14 mouse cellular contexts compared by ENCODE assay signal in the genomic region with DNA sequence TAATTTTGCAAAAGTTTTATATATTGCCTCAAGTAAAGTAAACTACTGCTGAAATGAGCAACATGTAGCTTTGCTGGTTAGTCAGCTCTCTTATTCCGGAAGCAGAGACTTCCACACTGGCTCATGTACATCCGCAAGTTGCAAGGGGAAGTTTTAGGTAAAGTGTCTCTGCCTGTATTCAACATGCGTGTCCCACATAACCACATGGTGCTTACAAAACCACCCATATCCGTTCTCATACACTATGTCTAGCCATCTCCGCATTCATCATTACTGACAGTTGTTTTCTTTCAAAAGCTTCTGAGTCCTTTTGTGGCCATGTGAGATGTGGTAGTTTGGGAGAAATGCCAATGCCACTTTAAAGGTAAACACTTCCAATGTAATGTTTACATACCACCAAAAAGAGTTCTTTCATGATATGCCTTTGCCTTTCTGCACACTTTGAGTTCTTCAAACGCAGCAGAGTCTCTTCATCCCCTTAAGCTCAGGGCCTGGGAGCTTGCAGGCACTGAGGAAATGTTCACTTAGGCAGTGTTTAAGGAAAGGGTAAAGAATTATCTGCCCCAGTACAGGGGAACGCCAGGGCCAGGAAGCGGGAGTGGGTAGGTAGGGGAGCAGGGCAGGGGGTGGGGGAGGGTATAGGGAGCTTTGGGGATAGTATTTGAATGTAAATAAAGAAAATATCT.
DNase-seq lines count a peak whose midpoint lies in the region; ATAC-seq and TF ChIP-seq lines count a peak whose summit lies in the region.
"Had no signal": no experiment of that assay in that cellular context is flagged by ENCODE, and none has a peak within 500 bp of the region (broad histone marks: within the 10 kb centered on the region; RNA-seq: fewer than 3 reads in every experiment).

No protein-coding gene starts in this region.

- no peaks in the 10 kb centered on the region for H3K36me3 ChIP-seq in intestine, embryonic 14.5 days (ENCODE audit: control insufficient read depth, insufficient read depth, low read length)
- H3K36me3 ChIP-seq in intestine, postnatal 0 days (ENCODE audit: control insufficient read depth, insufficient read depth), result no peaks in the 10 kb centered on the region
- H3K36me3 ChIP-seq in megakaryocyte, embryonic 14.5 days (replicated peaks; ENCODE audit: low read length), result no peaks in the 10 kb centered on the region
- no peaks in the 10 kb centered on the region for H3K36me3 ChIP-seq in forebrain, embryonic 13.5 days (ENCODE audit: poor library complexity, severe bottlenecking)
- no peaks in the 10 kb centered on the region for H3K36me3 ChIP-seq in hindbrain, embryonic 13.5 days
- H3K36me3 ChIP-seq: forebrain, embryonic 10.5 days had no signal

- H3K4me2 ChIP-seq in intestine, embryonic 14.5 days (ENCODE audit: low read length), result no peak overlapping the region
- H3K4me2 ChIP-seq in intestine, postnatal 0 days (replicated peaks; ENCODE audit: low read depth), result no peak overlapping the region
- no peak overlapping the region for H3K4me2 ChIP-seq in forebrain, embryonic 13.5 days
- no peak overlapping the region for H3K4me2 ChIP-seq in hindbrain, embryonic 13.5 days
- H3K4me2 ChIP-seq: heart, embryonic 11.5 days had no signal

- TF ChIP-seq CTCF in intestine, postnatal 0 days (IDR thresholded peaks at IDR 0.05; ENCODE audit: low read depth), result no peak

- no peaks in the 10 kb centered on the region for H3K27me3 ChIP-seq in intestine, embryonic 14.5 days (replicated peaks; ENCODE audit: control insufficient read depth, insufficient read depth, low read length)
- H3K27me3 ChIP-seq in intestine, postnatal 0 days (replicated peaks; ENCODE audit: control insufficient read depth, insufficient read depth, low read length), result no peaks in the 10 kb centered on the region
- H3K27me3 ChIP-seq in megakaryocyte, embryonic 14.5 days (replicated peaks), result no peaks in the 10 kb centered on the region
- no peaks in the 10 kb centered on the region for H3K27me3 ChIP-seq in forebrain, embryonic 13.5 days
- no peaks in the 10 kb centered on the region for H3K27me3 ChIP-seq in hindbrain, embryonic 13.5 days

- DNase-seq in intestine, embryonic 14.5 days (ENCODE audit: low spot score), result no peak
- peak; percentile 41 for DNase-seq in thymus, postnatal 14 days
- DNase-seq in frontal cortex, adult 2 months (ENCODE audit: extremely low spot score in 1 of 2, low spot score in 1 of 2), result no peak
- DNase-seq: adrenal gland, postnatal 14 days; cerebellum, postnatal 14 days; right cerebral cortex, postnatal 25 days had no signal

- H3K4me3 ChIP-seq in intestine, embryonic 14.5 days (ENCODE audit: low read depth, low read length), result no peak overlapping the region
- H3K4me3 ChIP-seq in intestine, postnatal 0 days (ENCODE audit: low read depth, low read length), result no peak overlapping the region
- peak overlapping the region; percentile 80 for H3K4me3 ChIP-seq in megakaryocyte, embryonic 14.5 days (replicated peaks)
- no peak overlapping the region for H3K4me3 ChIP-seq in forebrain, embryonic 13.5 days
- no peak overlapping the region for H3K4me3 ChIP-seq in hindbrain, embryonic 13.5 days
- H3K4me3 ChIP-seq: forebrain, embryonic 10.5 days had no signal

- 41% methylated on average over 8 of the region's 8 CpGs for WGBS in intestine, embryonic 14.5 days
- 52% methylated on average over 8 of the region's 8 CpGs for WGBS in intestine, postnatal 0 days
- WGBS in forebrain, embryonic 13.5 days, result 83% methylated on average over 8 of the region's 8 CpGs
- WGBS in hindbrain, embryonic 13.5 days, result 84% methylated on average over 8 of the region's 8 CpGs

- 0 out of 2 replicates have a peak, but pooled peaks cover 8% of the 10 kb centered on the region for H3K4me1 ChIP-seq in intestine, embryonic 14.5 days (replicated peaks; ENCODE audit: control insufficient read depth, insufficient read depth, low read length)
- no peaks in the 10 kb centered on the region for H3K4me1 ChIP-seq in intestine, postnatal 0 days (replicated peaks; ENCODE audit: control insufficient read depth, insufficient read depth, low read length)
- H3K4me1 ChIP-seq in megakaryocyte, embryonic 14.5 days, result peaks cover 54% of the 10 kb centered on the region
- H3K4me1 ChIP-seq in forebrain, embryonic 13.5 days, result no peaks in the 10 kb centered on the region
- no peaks in the 10 kb centered on the region for H3K4me1 ChIP-seq in hindbrain, embryonic 13.5 days (replicated peaks)
- H3K4me1 ChIP-seq: forebrain, embryonic 10.5 days had no signal

- H3K9me3 ChIP-seq in intestine, embryonic 14.5 days (ENCODE audit: control insufficient read depth, low read length), result no peaks in the 10 kb centered on the region
- no peaks in the 10 kb centered on the region for H3K9me3 ChIP-seq in intestine, postnatal 0 days (ENCODE audit: control insufficient read depth)
- H3K9me3 ChIP-seq in megakaryocyte, embryonic 14.5 days, result no peaks in the 10 kb centered on the region
- no peaks in the 10 kb centered on the region for H3K9me3 ChIP-seq in forebrain, embryonic 13.5 days (replicated peaks)
- no peaks in the 10 kb centered on the region for H3K9me3 ChIP-seq in hindbrain, embryonic 13.5 days
- H3K9me3 ChIP-seq: forebrain, embryonic 10.5 days had no signal

- no peak for ATAC-seq in intestine, embryonic 14.5 days (replicated peaks; ENCODE audit: low FRiP score, low TSS enrichment, low read depth)
- ATAC-seq in intestine, postnatal 0 days, result no peak
- ATAC-seq in granulocyte monocyte progenitor cell, adult 5-6 weeks (replicated peaks; ENCODE audit: poor library complexity, severe bottlenecking), result peak; percentile 99
- ATAC-seq in forebrain, embryonic 13.5 days, result no peak
- no peak for ATAC-seq in hindbrain, embryonic 13.5 days (ENCODE audit: low FRiP score)

- H3K9ac ChIP-seq in intestine, embryonic 14.5 days (ENCODE audit: low read length), result no peak overlapping the region
- no peak overlapping the region for H3K9ac ChIP-seq in intestine, postnatal 0 days (ENCODE audit: low read depth, low read length)
- H3K9ac ChIP-seq in forebrain, embryonic 13.5 days, result no peak overlapping the region
- no peak overlapping the region for H3K9ac ChIP-seq in hindbrain, embryonic 13.5 days

- peak overlapping the region; percentile 54; the same call in 1 of the 2 replicates for H3K27ac ChIP-seq in intestine, embryonic 14.5 days (ENCODE audit: low read depth)
- no peak overlapping the region for H3K27ac ChIP-seq in intestine, postnatal 0 days (ENCODE audit: low read depth, low read length)
- no peak overlapping the region for H3K27ac ChIP-seq in forebrain, embryonic 13.5 days
- H3K27ac ChIP-seq in hindbrain, embryonic 13.5 days, result no peak overlapping the region
- H3K27ac ChIP-seq: forebrain, embryonic 10.5 days; kidney, postnatal 0 days had no signal
